Mouse (Mus musculus) limb, embryonic 11.5 days (tissue): ENCODE data around the gene Slc25a29. TPM values are rescaled to one million over a fixed set of nuclear protein-coding genes. Genes with fewer than 3 reads are reported as not detected.

Source experiments
- ATAC-seq: fragments of 200-750 bp; cut with Nextera tagmentation; 2 replicates; pipeline ENCODE4 v1.8.0; 2017; ENCODE audit warnings: low read depth; ENCODE audit not compliant: insufficient number of reproducible peaks, low FRiP score, low TSS enrichment
- DNase-seq: peaks from one replicate; pipeline ENCODE4 v3.0.0-alpha.2; 2015; ENCODE audit warnings: low spot score
- H3K27ac ChIP-seq: fragments of 300-500 bp; sonication (generic); replicated peaks from 2 replicates; pipeline ENCODE4 v1.5.1; 2014; ENCODE audit warnings: low read depth, mild to moderate bottlenecking, low read length
- H3K27me3 ChIP-seq: fragments of 300-500 bp; sonication (generic); 2 replicates; pipeline ENCODE4 v1.6.1; 2014; ENCODE audit warnings: mild to moderate bottlenecking, low read length, mixed read lengths; ENCODE audit not compliant: control insufficient read depth, insufficient read depth
- H3K36me3 ChIP-seq: fragments of 300-500 bp; sonication (generic); 2 replicates; pipeline ENCODE4 v1.6.1; 2014; ENCODE audit warnings: mild to moderate bottlenecking, low read length, moderate library complexity, mixed read lengths; ENCODE audit not compliant: control insufficient read depth, insufficient read depth
- H3K4me1 ChIP-seq: fragments of 300-500 bp; sonication (generic); 2 replicates; pipeline ENCODE4 v1.6.1; 2014; ENCODE audit warnings: low read length, mixed read lengths; ENCODE audit not compliant: control insufficient read depth, insufficient read depth
- H3K4me2 ChIP-seq: fragments of 300-500 bp; sonication (generic); 2 replicates; pipeline ENCODE4 v1.6.1; 2014; ENCODE audit warnings: low read depth, mild to moderate bottlenecking, moderate library complexity; ENCODE audit not compliant: severe bottlenecking
- H3K4me3 ChIP-seq: fragments of 300-500 bp; sonication (generic); 2 replicates; pipeline ENCODE4 v1.5.1; 2014; ENCODE audit warnings: low read depth, low read length
- H3K9ac ChIP-seq: fragments of 300-500 bp; sonication (generic); 2 replicates; pipeline ENCODE4 v1.6.1; 2014; ENCODE audit warnings: mild to moderate bottlenecking, low read length
- H3K9me3 ChIP-seq: fragments of 300-500 bp; sonication (generic); 2 replicates; pipeline ENCODE4 v1.6.1; 2016; ENCODE audit warnings: low read length; ENCODE audit not compliant: control insufficient read depth
- WGBS: fragments of 180-500 bp; shearing (Covaris S2); extraction: QIAGEN DNeasy Blood & Tissue Kit; methylation state at CpG from one replicate; pipeline ENCODE4 v1.1.7; 2014; 5-methylcytosine and 5-hydroxymethylcytosine counted together
- polyA plus RNA-seq: library from polyadenylated mRNA; unstranded; fragments of >200 nt; fragmentation: Nextera tagmentation; extraction: Ambion mirVana; gene quantifications from 2 replicates; pipeline ENCODE4 v1.2.1, GENCODE M21; 2014

Gene Slc25a29
- polyA plus RNA-seq, 1 experiment from 2014 or later: 10.9 TPM

- peaks cover 7% of the 10 kb centered on the region for H3K36me3 ChIP-seq
- no peaks in the 10 kb centered on the region for H3K4me1 ChIP-seq
- no peaks in the 10 kb centered on the region for H3K9me3 ChIP-seq
- H3K27ac ChIP-seq: no peak overlapping the region
- no peak overlapping the region for H3K4me3 ChIP-seq
- no peak for DNase-seq
- ATAC-seq: no peak
- H3K9ac ChIP-seq: no peak overlapping the region
- 92% methylated on average over 7 of the region's 7 CpGs for WGBS
- no peak overlapping the region for H3K4me2 ChIP-seq
- no peaks in the 10 kb centered on the region for H3K27me3 ChIP-seq
Measured at GRCm38 (mm10) chr12:108810309-108810708, 25.4 kb downstream of the Slc25a29 start.

GRCm38 (mm10) chr12:108809771-108810170 is 25.9 kb downstream of the Slc25a29 start:
- no peak overlapping the region for H3K27ac ChIP-seq
- no peak overlapping the region for H3K4me3 ChIP-seq
- H3K9ac ChIP-seq: no peak overlapping the region
- ATAC-seq (no peak), DNase-seq (no peak)
- H3K4me2 ChIP-seq: no peak overlapping the region
- H3K9me3 ChIP-seq: no peaks in the 10 kb centered on the region
- WGBS: 74% methylated on average over 1 of the region's 1 CpGs
- peaks cover 7% of the 10 kb centered on the region; the same call in 1 of the 2 replicates for H3K36me3 ChIP-seq
- H3K4me1 ChIP-seq: no peaks in the 10 kb centered on the region
- no peaks in the 10 kb centered on the region for H3K27me3 ChIP-seq

GRCm38 (mm10) chr12:108808465-108808864 is 27.2 kb downstream of the Slc25a29 start:
- no peak overlapping the region for H3K4me3 ChIP-seq
- no peak for DNase-seq
- H3K27ac ChIP-seq: no peak overlapping the region
- ATAC-seq: no peak
- 87% methylated on average over 2 of the region's 2 CpGs for WGBS
- no peaks in the 10 kb centered on the region for H3K4me1 ChIP-seq
- no peaks in the 10 kb centered on the region for H3K9me3 ChIP-seq
- no peaks in the 10 kb centered on the region for H3K27me3 ChIP-seq
- no peak overlapping the region for H3K4me2 ChIP-seq
- no peak overlapping the region for H3K9ac ChIP-seq
- 0 out of 2 replicates have a peak, but pooled peaks cover 2% of the 10 kb centered on the region for H3K36me3 ChIP-seq

- Histone ChIP-seq H3K4me1 (0 out of 2 replicates have a peak, but pooled peaks cover 2% of the 10 kb centered on the region), H3K27ac (no peak overlapping the region), H3K9ac (no peak overlapping the region), H3K4me2 (no peak overlapping the region), H3K4me3 (no peak overlapping the region), H3K9me3 (no peaks in the 10 kb centered on the region), H3K36me3 (0 out of 2 replicates have a peak, but pooled peaks cover 2% of the 10 kb centered on the region), H3K27me3 (no peaks in the 10 kb centered on the region)
- WGBS: 92% methylated on average over 2 of the region's 2 CpGs
- ATAC-seq (no peak), DNase-seq (no peak)
Measured at GRCm38 (mm10) chr12:108804388-108804787, 31.3 kb downstream of the Slc25a29 start.

- Histone ChIP-seq H3K27ac (no peak overlapping the region), H3K4me1 (0 out of 2 replicates have a peak, but pooled peaks cover 2% of the 10 kb centered on the region), H3K27me3 (no peaks in the 10 kb centered on the region), H3K4me3 (no peak overlapping the region), H3K4me2 (no peak overlapping the region), H3K9ac (no peak overlapping the region), H3K9me3 (no peaks in the 10 kb centered on the region), H3K36me3 (no peaks in the 10 kb centered on the region)
- DNase-seq (no peak), ATAC-seq (no peak)
- WGBS: 87% methylated on average over 2 of the region's 2 CpGs
Measured at GRCm38 (mm10) chr12:108801613-108802012, 34.1 kb downstream of the Slc25a29 start.

- H3K4me2 ChIP-seq: peak overlapping the region; percentile 76
- DNase-seq: no peak
- 33% methylated on average over 9 of the region's 9 CpGs for WGBS
Measured at GRCm38 (mm10) chr12:108794979-108795537, 40.6 kb downstream of the Slc25a29 start.

GRCm38 (mm10) chr12:108794078-108794711 is 41.5 kb downstream of the Slc25a29 start:
- H3K4me2 ChIP-seq: peak overlapping the region; percentile 76
- H3K9ac ChIP-seq: peak overlapping the region; percentile 89
- H3K27ac ChIP-seq: peak overlapping the region; percentile 97
- no peaks in the 10 kb centered on the region for H3K27me3 ChIP-seq
- H3K4me3 ChIP-seq: peak overlapping the region; percentile 97
- DNase-seq (peak; percentile 84), ATAC-seq (peak; percentile 73)
- under 1% methylated on average over 61 of the region's 94 CpGs for WGBS
- H3K9me3 ChIP-seq: no peaks in the 10 kb centered on the region
- no peaks in the 10 kb centered on the region; the same call in 1 of the 2 replicates for H3K4me1 ChIP-seq
- H3K36me3 ChIP-seq: no peaks in the 10 kb centered on the region

More at GRCm38 (mm10) chr12:108794979-108795537, 40.6 kb downstream of the Slc25a29 start:
- peak overlapping the region; percentile 97; the same call in 1 of the 2 replicates for H3K27ac ChIP-seq
- H3K36me3 ChIP-seq: no peaks in the 10 kb centered on the region
- no peaks in the 10 kb centered on the region; the same call in 1 of the 2 replicates for H3K4me1 ChIP-seq
- peak overlapping the region; percentile 89 for H3K9ac ChIP-seq
- H3K9me3 ChIP-seq: no peaks in the 10 kb centered on the region
- peak overlapping the region; percentile 97 for H3K4me3 ChIP-seq
- no peak for ATAC-seq
- H3K27me3 ChIP-seq: no peaks in the 10 kb centered on the region

GRCm38 (mm10) chr12:108793453-108793941 is 42.2 kb downstream of the Slc25a29 start:
- DNase-seq: peak; percentile 48

More at GRCm38 (mm10) chr12:108793453-108793941, 42.2 kb downstream of the Slc25a29 start:
- Histone ChIP-seq H3K27me3 (no peaks in the 10 kb centered on the region), H3K4me1 (no peaks in the 10 kb centered on the region; the same call in 1 of the 2 replicates), H3K4me3 (peak overlapping the region; percentile 97), H3K9ac (peak overlapping the region; percentile 89), H3K9me3 (no peaks in the 10 kb centered on the region), H3K36me3 (no peaks in the 10 kb centered on the region), H3K4me2 (peak overlapping the region; percentile 76), H3K27ac (peak overlapping the region; percentile 97)
- WGBS: 0% methylated on average over 51 of the region's 71 CpGs
- ATAC-seq: peak; percentile 6; the same call in 1 of the 2 replicates
